Mouse (Mus musculus): ENCODE results near the gene Mfap4.

GRCm38 (mm10) chr11:61533571-61533970, 48.3 kb downstream of the Mfap4 start:
- TF ChIP-seq CEBPB (IDR thresholded peaks at IDR 0.05; ENCODE audit: low read depth) (no peak), CTCF (IDR thresholded peaks at IDR 0.05; ENCODE audit: control insufficient read depth, insufficient read depth, insufficient read length) (no peak), USF1 (IDR thresholded peaks at IDR 0.05; ENCODE audit: low read depth) (no peak), MAX (IDR thresholded peaks at IDR 0.05) (no peak), MYOD1 (IDR thresholded peaks at IDR 0.05; ENCODE audit: control insufficient read depth, insufficient read length, low read depth) (no peak)
